16 mouse cellular contexts compared by ENCODE assay signal in the genomic region with DNA sequence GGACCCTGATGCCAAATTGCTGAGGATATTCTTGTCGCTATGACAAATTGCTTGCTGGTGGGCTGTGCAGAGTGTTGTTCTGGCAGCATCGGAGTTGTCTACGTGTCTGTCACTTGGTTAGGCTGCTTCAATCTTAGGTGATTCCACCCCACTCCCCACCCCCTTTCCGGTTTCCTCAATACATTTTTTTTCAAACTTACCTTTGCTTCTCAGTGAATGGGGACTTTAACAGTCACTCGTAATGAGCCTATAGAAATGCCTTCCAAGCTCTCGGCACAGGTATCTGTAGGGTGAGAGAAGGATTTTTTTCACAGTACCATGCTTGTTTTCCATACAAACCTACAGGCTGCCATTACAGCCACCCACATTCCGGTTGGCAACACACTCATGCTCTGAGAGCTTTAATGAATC.
DNase-seq lines count a peak whose midpoint lies in the region; ATAC-seq lines count a peak whose summit lies in the region.
"Had no signal": no experiment of that assay in that cellular context is flagged by ENCODE, and none has a peak within 500 bp of the region (broad histone marks: within the 10 kb centered on the region; RNA-seq: fewer than 3 reads in every experiment).

No protein-coding gene starts in this region.

- H3K4me3 ChIP-seq in forebrain, embryonic 14.5 days (ENCODE audit: low read depth, low read length), result peak overlapping the region; percentile 13; the same call in 1 of the 2 replicates
- H3K4me3 ChIP-seq: heart, embryonic 13.5 days; hindbrain, embryonic 10.5 days; midbrain, embryonic 12.5 days had no signal

- 31% methylated on average over 7 of the region's 7 CpGs for WGBS in forebrain, embryonic 14.5 days

- H3K4me1 ChIP-seq in forebrain, embryonic 14.5 days (ENCODE audit: control insufficient read depth, insufficient read depth, low read length), result peaks cover 15% of the 10 kb centered on the region; the same call in 1 of the 2 replicates
- H3K4me1 ChIP-seq: heart, embryonic 13.5 days had no signal

- H3K27ac ChIP-seq in forebrain, embryonic 14.5 days (ENCODE audit: low read depth, low read length), result peak overlapping the region; percentile 87
- H3K27ac ChIP-seq: heart, embryonic 13.5 days; hindbrain, embryonic 10.5 days; kidney, postnatal 0 days; liver, embryonic 14.5 days; midbrain, embryonic 12.5 days; stomach, postnatal 0 days had no signal

- H3K27me3 ChIP-seq in forebrain, embryonic 14.5 days (replicated peaks; ENCODE audit: control insufficient read depth, insufficient read depth, low read length), result no peaks in the 10 kb centered on the region
- H3K27me3 ChIP-seq: heart, embryonic 13.5 days had no signal

- H3K9ac ChIP-seq in forebrain, embryonic 14.5 days (ENCODE audit: low read length), result peak overlapping the region; percentile 47
- H3K9ac ChIP-seq: heart, embryonic 13.5 days; liver, embryonic 14.5 days; midbrain, embryonic 12.5 days had no signal

- peak; percentile 90 for DNase-seq in forebrain, embryonic 14.5 days (ENCODE audit: low spot score)
- DNase-seq in frontal cortex, postnatal 10 days (ENCODE audit: low spot score in 2 of 2), result peak; percentile 31 to 52
- DNase-seq in left cerebral cortex, adult 18-20 months (ENCODE audit: low spot score in 2 of 2), result peak; percentile 49 to 56
- peak; percentile 66 for DNase-seq in right cerebral cortex, postnatal 25 days
- DNase-seq in heart, adult 8-10 months (ENCODE audit: low spot score), result no peak
- no peak for DNase-seq in testis, postnatal 14 days (ENCODE audit: low spot score)
- DNase-seq in adrenal gland, postnatal 10 days, result no peak
- DNase-seq: adrenal gland, postnatal 25 days; gastrocnemius, postnatal 14 days; lung, postnatal 14 days had no signal

- ATAC-seq in forebrain, embryonic 14.5 days, result peak; percentile 89

- no peaks in the 10 kb centered on the region for H3K9me3 ChIP-seq in forebrain, embryonic 14.5 days (replicated peaks; ENCODE audit: control insufficient read depth, low read length)
- H3K9me3 ChIP-seq: heart, embryonic 13.5 days; hindbrain, embryonic 10.5 days; midbrain, embryonic 12.5 days had no signal

- H3K4me2 ChIP-seq in forebrain, embryonic 14.5 days (ENCODE audit: low read length), result peak overlapping the region; percentile 43
- H3K4me2 ChIP-seq: heart, embryonic 13.5 days; midbrain, embryonic 12.5 days had no signal

- H3K36me3 ChIP-seq in forebrain, embryonic 14.5 days (ENCODE audit: control insufficient read depth, insufficient read depth, low read length), result no peaks in the 10 kb centered on the region
- H3K36me3 ChIP-seq: heart, embryonic 13.5 days; hindbrain, embryonic 10.5 days; midbrain, embryonic 12.5 days had no signal

Comparison
In these comparisons a context has a peak if more than half of its experiments do, and no peak if none do; other contexts are left out.
1. DNase-seq: peak in forebrain, embryonic 14.5 days (single experiment), frontal cortex, postnatal 10 days (2 of 2), left cerebral cortex, adult 18-20 months (2 of 2) and right cerebral cortex, postnatal 25 days (single experiment); none in heart, adult 8-10 months (single experiment), testis, postnatal 14 days (single experiment) and adrenal gland, postnatal 10 days (single experiment).